In genomic region chr11:114791891-114792411, GRCm38 (mm10) we compare ENCODE assay signal across 8 mouse cellular contexts. TPM values are rescaled to one million over a fixed set of nuclear protein-coding genes. Genes with fewer than 3 reads are reported as not detected.
DNase-seq lines count a peak whose midpoint lies in the region; ATAC-seq and TF ChIP-seq lines count a peak whose summit lies in the region.

No protein-coding gene starts in this region.

- H3K36me3 ChIP-seq in heart, postnatal 0 days (replicated peaks; ENCODE audit: control insufficient read depth, insufficient read depth, low read length): no peaks in the 10 kb centered on the region
- no peaks in the 10 kb centered on the region for H3K36me3 ChIP-seq in liver, embryonic 11.5 days (ENCODE audit: control insufficient read depth, insufficient read depth, low read length)

- TF ChIP-seq CTCF in heart, postnatal 0 days (IDR thresholded peaks at IDR 0.05; ENCODE audit: low read depth): no peak

- H3K27me3 ChIP-seq in heart, postnatal 0 days (ENCODE audit: control insufficient read depth, insufficient read depth, low read length): peaks cover 83% of the 10 kb centered on the region
- H3K27me3 ChIP-seq in liver, embryonic 11.5 days (replicated peaks; ENCODE audit: control insufficient read depth, insufficient read depth, low read length): peaks cover 78% of the 10 kb centered on the region

- peak overlapping the region; percentile 45 for H3K4me3 ChIP-seq in heart, postnatal 0 days (ENCODE audit: low read depth, low read length)
- H3K4me3 ChIP-seq in liver, embryonic 11.5 days (ENCODE audit: low read depth, low read length): peak overlapping the region; percentile 45

- H3K9me3 ChIP-seq in heart, postnatal 0 days (replicated peaks; ENCODE audit: control insufficient read depth, low read length): no peaks in the 10 kb centered on the region
- no peaks in the 10 kb centered on the region for H3K9me3 ChIP-seq in liver, embryonic 11.5 days (ENCODE audit: control insufficient read depth, low read length)

- H3K9ac ChIP-seq in heart, postnatal 0 days (replicated peaks; ENCODE audit: low read depth, low read length): no peak overlapping the region
- H3K9ac ChIP-seq in liver, embryonic 11.5 days (ENCODE audit: low read depth, low read length): no peak overlapping the region

- 2% methylated on average over 59 of the region's 59 CpGs for WGBS in heart, postnatal 0 days
- 1% methylated on average over 59 of the region's 59 CpGs for WGBS in liver, embryonic 11.5 days

- H3K4me1 ChIP-seq in heart, postnatal 0 days (ENCODE audit: control insufficient read depth, insufficient read depth): 0 out of 2 replicates have a peak, but pooled peaks cover 13% of the 10 kb centered on the region
- H3K4me1 ChIP-seq in liver, embryonic 11.5 days (replicated peaks; ENCODE audit: control insufficient read depth, insufficient read depth, low read length): peaks cover 17% of the 10 kb centered on the region

- no peak for ATAC-seq in heart, postnatal 0 days (ENCODE audit: insufficient read depth, low read depth)
- ATAC-seq in liver, embryonic 11.5 days (replicated peaks; ENCODE audit: low FRiP score): no peak

- DNase-seq in left cerebral cortex, adult 18-20 months (ENCODE audit: low spot score in 2 of 2): peak; percentile 39 to 62
- no peak for DNase-seq in left cerebral cortex, adult 11 months (ENCODE audit: low spot score)
- peak; percentile 69 to 79 for DNase-seq in cerebellum, postnatal 14 days
- no peak for DNase-seq in heart, postnatal 0 days (ENCODE audit: low spot score)
- DNase-seq in liver, embryonic 11.5 days (ENCODE audit: low spot score): no peak
- DNase-seq in right cerebral cortex, adult 2 months (ENCODE audit: low spot score in 2 of 2): peak; percentile 53
- no peak for DNase-seq in yolk sac, embryonic 10.5 days (ENCODE audit: low spot score)
- DNase-seq in lung, postnatal 36 days: no peak

- H3K4me2 ChIP-seq in heart, postnatal 0 days (ENCODE audit: low read depth, low read length): peak overlapping the region; percentile 60
- H3K4me2 ChIP-seq in liver, embryonic 11.5 days: peak overlapping the region; percentile 72

- no peak for TF ChIP-seq EP300 in heart, postnatal 0 days (IDR thresholded peaks at IDR 0.05; ENCODE audit: low read depth)

- no peak overlapping the region for H3K27ac ChIP-seq in heart, postnatal 0 days (ENCODE audit: low read depth)
- H3K27ac ChIP-seq in liver, embryonic 11.5 days (ENCODE audit: low read depth, low read length): no peak overlapping the region

RNA-seq across cellular contexts. Expression of gene Btbd17, which starts 3.8 kb away (rescaled TPM):
- total RNA-seq in left cerebral cortex, adult 18-20 months (2021): 10 to 100 TPM; 26.3 to 31.6 TPM
- not detected in 2 replicates for total RNA-seq in heart, postnatal 0 days (2014; rRNA removed; ENCODE audit: low replicate concordance)
- 0.12 and 0.18 TPM in 2 replicates for polyA plus RNA-seq in heart, postnatal 0 days (2015; fragmentation: Nextera tagmentation; extraction: Ambion mirVana)
- 0.10 and 0.43 TPM in 2 replicates for polyA plus RNA-seq in liver, embryonic 11.5 days (2014; fragmentation: Nextera tagmentation; extraction: Ambion mirVana)

RNA-seq across cellular contexts. Expression of gene Gpr142, which starts 6.8 kb away (rescaled TPM):
- not detected for total RNA-seq in left cerebral cortex, adult 18-20 months (2021)
- not detected in 2 replicates for total RNA-seq in heart, postnatal 0 days (2014; rRNA removed; ENCODE audit: low replicate concordance)
- not detected in 2 replicates for polyA plus RNA-seq in heart, postnatal 0 days (2015; fragmentation: Nextera tagmentation; extraction: Ambion mirVana)
- polyA plus RNA-seq in liver, embryonic 11.5 days (2014; fragmentation: Nextera tagmentation; extraction: Ambion mirVana): not detected in 2 replicates

RNA-seq across cellular contexts. Expression of gene Kif19a, which starts 26.8 kb away (rescaled TPM):
- 1 to 10 TPM; 1.7 to 2.6 TPM for total RNA-seq in left cerebral cortex, adult 18-20 months (2021)
- total RNA-seq in heart, postnatal 0 days (2014; rRNA removed; ENCODE audit: low replicate concordance): 2.7 TPM in 1 of 2 replicates, not detected in the other
- 0.08 and 0.14 TPM in 2 replicates for polyA plus RNA-seq in heart, postnatal 0 days (2015; fragmentation: Nextera tagmentation; extraction: Ambion mirVana)
- polyA plus RNA-seq in liver, embryonic 11.5 days (2014; fragmentation: Nextera tagmentation; extraction: Ambion mirVana): 0.16 TPM in 1 of 2 replicates, not detected in the other

RNA-seq across cellular contexts. Expression of gene Gprc5c, which starts 59.0 kb away (rescaled TPM):
- 1 to 10 TPM; 4.3 to 6.5 TPM for total RNA-seq in left cerebral cortex, adult 18-20 months (2021)
- 14.1 and 16.5 TPM in 2 replicates for total RNA-seq in heart, postnatal 0 days (2014; rRNA removed; ENCODE audit: low replicate concordance)
- 6.8 and 7.5 TPM in 2 replicates for polyA plus RNA-seq in heart, postnatal 0 days (2015; fragmentation: Nextera tagmentation; extraction: Ambion mirVana)
- polyA plus RNA-seq in liver, embryonic 11.5 days (2014; fragmentation: Nextera tagmentation; extraction: Ambion mirVana): 20.2 and 21.6 TPM in 2 replicates

Comparison
In these comparisons a context has a peak if more than half of its experiments do, and no peak if none do; other contexts are left out.
1. DNase-seq: peak in left cerebral cortex, adult 18-20 months (2 of 2), cerebellum, postnatal 14 days (2 of 2) and right cerebral cortex, adult 2 months (2 of 2); none in left cerebral cortex, adult 11 months (single experiment), heart, postnatal 0 days (single experiment), liver, embryonic 11.5 days (single experiment), yolk sac, embryonic 10.5 days (single experiment) and lung, postnatal 36 days (single experiment).
2. RNA of gene Btbd17, which starts 3.8 kb away (total RNA-seq): 26.3 to 31.6 TPM in left cerebral cortex, adult 18-20 months; not detected in heart, postnatal 0 days; every median in the first group is over 10 times any median in the second.